ENCODE assay signal across 24 mouse cellular contexts in the genomic region with DNA sequence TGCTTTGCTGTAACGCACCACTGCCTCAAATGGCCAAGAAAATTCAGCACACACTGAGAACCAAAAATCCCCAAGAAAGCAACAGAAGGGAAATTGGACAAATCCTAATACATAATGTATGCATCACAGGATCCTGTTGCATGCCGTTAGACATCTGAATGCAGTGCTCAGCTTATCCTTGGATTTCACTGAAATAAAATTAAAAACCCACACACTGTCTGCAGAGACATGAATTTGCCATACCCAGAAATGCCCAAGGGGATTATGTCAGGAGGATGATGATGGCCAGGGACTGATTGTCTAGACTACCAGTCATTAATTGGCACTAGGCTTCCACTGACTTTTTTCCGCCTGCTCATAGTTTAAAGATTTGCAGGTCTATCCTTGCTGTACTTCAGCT.
A peak's percentile ranks its signal among the peaks of the same experiment; 100 is the strongest.
DNase-seq lines count a peak whose midpoint lies in the region; ATAC-seq and TF ChIP-seq lines count a peak whose summit lies in the region.
"Had no signal": no experiment of that assay in that cellular context is flagged by ENCODE, and none has a peak within 500 bp of the region (broad histone marks: within the 10 kb centered on the region; RNA-seq: fewer than 3 reads in every experiment).

No protein-coding gene starts in this region.

- no peak overlapping the region for H3K4me3 ChIP-seq in hindbrain, postnatal 0 days (ENCODE audit: low read length)
- no peak overlapping the region for H3K4me3 ChIP-seq in hindbrain, embryonic 13.5 days
- H3K4me3 ChIP-seq in midbrain, embryonic 12.5 days, result no peak overlapping the region
- no peak overlapping the region for H3K4me3 ChIP-seq in midbrain, embryonic 16.5 days (ENCODE audit: low read depth, low read length)
- H3K4me3 ChIP-seq: embryonic facial prominence, embryonic 15.5 days; erythroblast, embryonic 14.5 days; forebrain, embryonic 10.5 days; heart, adult 2 months; heart, embryonic 15.5 days; hindbrain, embryonic 15.5 days had no signal

- no peaks in the 10 kb centered on the region for H3K9me3 ChIP-seq in hindbrain, postnatal 0 days (ENCODE audit: low read length)
- no peaks in the 10 kb centered on the region for H3K9me3 ChIP-seq in hindbrain, embryonic 13.5 days
- H3K9me3 ChIP-seq in midbrain, embryonic 12.5 days, result no peaks in the 10 kb centered on the region
- H3K9me3 ChIP-seq in midbrain, embryonic 16.5 days (replicated peaks; ENCODE audit: control insufficient read depth, low read length, poor library complexity, severe bottlenecking), result no peaks in the 10 kb centered on the region
- H3K9me3 ChIP-seq: embryonic facial prominence, embryonic 15.5 days; forebrain, embryonic 10.5 days; heart, embryonic 15.5 days; hindbrain, embryonic 15.5 days had no signal

- no peak overlapping the region for H3K27ac ChIP-seq in hindbrain, postnatal 0 days
- H3K27ac ChIP-seq in hindbrain, embryonic 13.5 days, result no peak overlapping the region
- H3K27ac ChIP-seq in midbrain, embryonic 12.5 days (replicated peaks), result no peak overlapping the region
- H3K27ac ChIP-seq in midbrain, embryonic 16.5 days (ENCODE audit: low read length), result no peak overlapping the region
- H3K27ac ChIP-seq: embryonic facial prominence, embryonic 15.5 days; forebrain, embryonic 10.5 days; heart, adult 2 months; heart, embryonic 15.5 days; hindbrain, embryonic 15.5 days had no signal

- H3K4me1 ChIP-seq in hindbrain, postnatal 0 days (ENCODE audit: insufficient read depth, low read length), result no peaks in the 10 kb centered on the region
- no peaks in the 10 kb centered on the region for H3K4me1 ChIP-seq in hindbrain, embryonic 13.5 days (replicated peaks)
- no peaks in the 10 kb centered on the region for H3K4me1 ChIP-seq in midbrain, embryonic 12.5 days
- H3K4me1 ChIP-seq in midbrain, embryonic 16.5 days (ENCODE audit: control insufficient read depth, insufficient read depth, low read length), result 0 out of 2 replicates have a peak, but pooled peaks cover 2% of the 10 kb centered on the region
- H3K4me1 ChIP-seq: embryonic facial prominence, embryonic 15.5 days; forebrain, embryonic 10.5 days; heart, embryonic 15.5 days; hindbrain, embryonic 15.5 days had no signal

- TF ChIP-seq CTCF in hindbrain, postnatal 0 days (IDR thresholded peaks at IDR 0.05; ENCODE audit: low read depth), result no peak

- H3K9ac ChIP-seq in hindbrain, postnatal 0 days (replicated peaks; ENCODE audit: low read length), result no peak overlapping the region
- H3K9ac ChIP-seq in hindbrain, embryonic 13.5 days, result no peak overlapping the region
- H3K9ac ChIP-seq in midbrain, embryonic 12.5 days (replicated peaks), result no peak overlapping the region
- H3K9ac ChIP-seq in midbrain, embryonic 16.5 days (ENCODE audit: low read depth, low read length), result no peak overlapping the region
- H3K9ac ChIP-seq: embryonic facial prominence, embryonic 15.5 days; heart, embryonic 15.5 days; hindbrain, embryonic 15.5 days had no signal

- no peak for ATAC-seq in hindbrain, postnatal 0 days
- no peak for ATAC-seq in hindbrain, embryonic 13.5 days (ENCODE audit: low FRiP score)
- ATAC-seq in midbrain, embryonic 12.5 days (ENCODE audit: low FRiP score, low read depth), result peak; percentile 52
- peak; percentile 60; the same call in 1 of the 2 replicates for ATAC-seq in midbrain, embryonic 16.5 days
- ATAC-seq: forebrain, embryonic 14.5 days had no signal

- no peak overlapping the region for H3K4me2 ChIP-seq in hindbrain, postnatal 0 days (ENCODE audit: low read depth, low read length)
- H3K4me2 ChIP-seq in hindbrain, embryonic 13.5 days, result no peak overlapping the region
- no peak overlapping the region for H3K4me2 ChIP-seq in midbrain, embryonic 12.5 days (replicated peaks)
- no peak overlapping the region for H3K4me2 ChIP-seq in midbrain, embryonic 16.5 days (ENCODE audit: low read length)
- H3K4me2 ChIP-seq: embryonic facial prominence, embryonic 15.5 days; heart, embryonic 11.5 days; heart, embryonic 15.5 days; hindbrain, embryonic 15.5 days had no signal

- 65% methylated on average over 3 of the region's 3 CpGs for WGBS in hindbrain, postnatal 0 days
- 81% methylated on average over 3 of the region's 3 CpGs for WGBS in hindbrain, embryonic 13.5 days
- 65% methylated on average over 3 of the region's 3 CpGs for WGBS in midbrain, embryonic 12.5 days
- WGBS in midbrain, embryonic 16.5 days, result 47% methylated on average over 3 of the region's 3 CpGs

- DNase-seq in hindbrain, postnatal 0 days (ENCODE audit: low spot score), result peak; percentile 26
- DNase-seq in brain, adult 2 months (ENCODE audit: low read depth, low spot score), result peak; percentile 39
- no peak for DNase-seq in gastrocnemius, postnatal 25 days
- no peak for DNase-seq in testis, postnatal 14 days (ENCODE audit: low spot score)
- DNase-seq: adrenal gland, adult 2 months; adrenal gland, postnatal 25 days; cerebellum, adult 11 months; cerebellum, adult 8-10 months; cerebellum, postnatal 14 days; embryo, embryonic 11 days; gastrocnemius, postnatal 10 days; heart, adult 2 months; heart, postnatal 14 days had no signal

- H3K36me3 ChIP-seq in hindbrain, postnatal 0 days (ENCODE audit: insufficient read depth, low read length), result no peaks in the 10 kb centered on the region
- no peaks in the 10 kb centered on the region for H3K36me3 ChIP-seq in hindbrain, embryonic 13.5 days
- H3K36me3 ChIP-seq in midbrain, embryonic 12.5 days, result no peaks in the 10 kb centered on the region
- H3K36me3 ChIP-seq in midbrain, embryonic 16.5 days (ENCODE audit: control insufficient read depth, insufficient read depth, low read length), result no peaks in the 10 kb centered on the region
- H3K36me3 ChIP-seq: embryonic facial prominence, embryonic 15.5 days; forebrain, embryonic 10.5 days; heart, embryonic 15.5 days; hindbrain, embryonic 15.5 days had no signal

- no peaks in the 10 kb centered on the region for H3K27me3 ChIP-seq in hindbrain, postnatal 0 days (ENCODE audit: insufficient read depth, low read length)
- no peaks in the 10 kb centered on the region for H3K27me3 ChIP-seq in hindbrain, embryonic 13.5 days
- H3K27me3 ChIP-seq in midbrain, embryonic 12.5 days, result no peaks in the 10 kb centered on the region
- H3K27me3 ChIP-seq in midbrain, embryonic 16.5 days (ENCODE audit: control insufficient read depth, insufficient read depth, low read depth, low read length), result no peaks in the 10 kb centered on the region
- H3K27me3 ChIP-seq: CH12.LX; embryonic facial prominence, embryonic 15.5 days; heart, embryonic 15.5 days; hindbrain, embryonic 15.5 days had no signal

Comparison
In these comparisons a context has a peak if more than half of its experiments do, and no peak if none do; other contexts are left out.
1. ATAC-seq: peak in midbrain, embryonic 12.5 days (single experiment) and midbrain, embryonic 16.5 days (single experiment); none in hindbrain, postnatal 0 days (single experiment) and hindbrain, embryonic 13.5 days (single experiment).
2. DNase-seq: peak in hindbrain, postnatal 0 days (single experiment) and brain, adult 2 months (single experiment); none in gastrocnemius, postnatal 25 days (single experiment) and testis, postnatal 14 days (single experiment).